Mouse (Mus musculus) forebrain, embryonic 14.5 days (tissue): ENCODE results near the gene Med12l. TPM values are rescaled to one million over a fixed set of nuclear protein-coding genes. Genes with fewer than 3 reads are reported as not detected.

ENCODE experiments used
- ATAC-seq: fragments of 200-750 bp; cut with Nextera tagmentation; 2 replicates; pipeline ENCODE4 v1.8.0; 2017; ENCODE audit warnings: mild to moderate bottlenecking, moderate library complexity
- DNase-seq: peaks from one replicate; pipeline ENCODE4 v3.0.0-alpha.2; 2015; ENCODE audit warnings: low spot score
- H3K27ac ChIP-seq: fragments of 300-500 bp; sonication (generic); 2 replicates; pipeline ENCODE4 v1.5.1; 2014; ENCODE audit warnings: low read depth, mild to moderate bottlenecking, control low read depth, low read length, moderate library complexity
- H3K27me3 ChIP-seq: fragments of 300-500 bp; sonication (generic); replicated peaks from 2 replicates; pipeline ENCODE4 v1.6.1; 2014; ENCODE audit warnings: low read length, control low read depth, mixed read lengths; ENCODE audit not compliant: control insufficient read depth, insufficient read depth
- H3K36me3 ChIP-seq: fragments of 300-500 bp; sonication (generic); 2 replicates; pipeline ENCODE4 v1.6.1; 2014; ENCODE audit warnings: low read length, control low read depth; ENCODE audit not compliant: control insufficient read depth, insufficient read depth
- H3K4me1 ChIP-seq: fragments of 300-500 bp; sonication (generic); 2 replicates; pipeline ENCODE4 v1.6.1; 2014; ENCODE audit warnings: antibody characterized with exemption, low read length, control low read depth; ENCODE audit not compliant: control insufficient read depth, insufficient read depth
- H3K4me2 ChIP-seq: fragments of 300-500 bp; sonication (generic); 2 replicates; pipeline ENCODE4 v1.6.1; 2014; ENCODE audit warnings: mild to moderate bottlenecking, control low read depth, low read length
- H3K4me3 ChIP-seq: fragments of 300-500 bp; sonication (generic); 2 replicates; pipeline ENCODE4 v1.5.1; 2014; ENCODE audit warnings: low read depth, low read length, control low read depth
- H3K9ac ChIP-seq: fragments of 300-500 bp; sonication (generic); 2 replicates; pipeline ENCODE4 v1.6.1; 2014; ENCODE audit warnings: mild to moderate bottlenecking, low read length, control low read depth, moderate library complexity
- H3K9me3 ChIP-seq: fragments of 300-500 bp; sonication (generic); replicated peaks from 2 replicates; pipeline ENCODE4 v1.6.1; 2016; ENCODE audit warnings: low read length, control low read depth, mixed read lengths; ENCODE audit not compliant: control insufficient read depth
- WGBS: fragments of 180-500 bp; shearing (Covaris S2); extraction: QIAGEN DNeasy Blood & Tissue Kit; methylation state at CpG from one replicate; pipeline ENCODE4 v1.1.7; 2014; 5-methylcytosine and 5-hydroxymethylcytosine counted together
- polyA plus RNA-seq: library from polyadenylated mRNA; unstranded; fragments of >200 nt; fragmentation: Nextera tagmentation; extraction: Ambion mirVana; gene quantifications from 2 replicates; pipeline ENCODE4 v1.2.1, GENCODE M21; 2014

Gene Med12l
- polyA plus RNA-seq, 1 experiment from 2014 or later: 2.3 TPM

- DNase-seq (no peak), ATAC-seq (no peak)
- Histone ChIP-seq H3K4me2 (no peak overlapping the region), H3K36me3 (no peaks in the 10 kb centered on the region), H3K9me3 (no peaks in the 10 kb centered on the region), H3K4me1 (no peaks in the 10 kb centered on the region), H3K27me3 (no peaks in the 10 kb centered on the region), H3K4me3 (no peak overlapping the region), H3K27ac (no peak overlapping the region), H3K9ac (no peak overlapping the region)
- 94% methylated on average over 5 of the region's 5 CpGs for WGBS
These were observed 291.0 kb downstream of the Med12l start for GRCm38 (mm10) chr3:59296563-59297130.

- no peaks in the 10 kb centered on the region for H3K4me1 ChIP-seq
- 89% methylated on average over 16 of the region's 16 CpGs for WGBS
- no peak for DNase-seq
- no peaks in the 10 kb centered on the region for H3K9me3 ChIP-seq
- no peak overlapping the region for H3K9ac ChIP-seq
- H3K27ac ChIP-seq: no peak overlapping the region
- H3K27me3 ChIP-seq: no peaks in the 10 kb centered on the region
- H3K4me2 ChIP-seq: no peak overlapping the region
- H3K4me3 ChIP-seq: no peak overlapping the region
- no peak for ATAC-seq
- H3K36me3 ChIP-seq: no peaks in the 10 kb centered on the region
These were observed 292.0 kb downstream of the Med12l start for GRCm38 (mm10) chr3:59297653-59298052.

GRCm38 (mm10) chr3:59304944-59305343 is 299.3 kb downstream of the Med12l start:
- Histone ChIP-seq H3K27me3 (no peaks in the 10 kb centered on the region), H3K9me3 (no peaks in the 10 kb centered on the region), H3K36me3 (no peaks in the 10 kb centered on the region), H3K4me2 (no peak overlapping the region), H3K27ac (no peak overlapping the region), H3K4me1 (no peaks in the 10 kb centered on the region), H3K9ac (no peak overlapping the region), H3K4me3 (no peak overlapping the region)
- WGBS: 96% methylated on average over 5 of the region's 5 CpGs
- DNase-seq (no peak), ATAC-seq (no peak)

GRCm38 (mm10) chr3:59305518-59305917 is 299.9 kb downstream of the Med12l start:
- H3K4me3 ChIP-seq: no peak overlapping the region
- WGBS: 95% methylated on average over 2 of the region's 2 CpGs
- H3K9ac ChIP-seq: no peak overlapping the region
- no peak overlapping the region for H3K27ac ChIP-seq
- H3K4me2 ChIP-seq: no peak overlapping the region
- no peaks in the 10 kb centered on the region for H3K9me3 ChIP-seq
- no peaks in the 10 kb centered on the region for H3K4me1 ChIP-seq
- ATAC-seq (no peak), DNase-seq (no peak)
- no peaks in the 10 kb centered on the region for H3K27me3 ChIP-seq
- H3K36me3 ChIP-seq: no peaks in the 10 kb centered on the region

- no peak overlapping the region for H3K27ac ChIP-seq
- no peak overlapping the region for H3K9ac ChIP-seq
- H3K36me3 ChIP-seq: 0 out of 2 replicates have a peak, but pooled peaks cover 2% of the 10 kb centered on the region
- 90% methylated on average over 10 of the region's 10 CpGs for WGBS
- DNase-seq (no peak), ATAC-seq (no peak)
- no peaks in the 10 kb centered on the region for H3K4me1 ChIP-seq
- H3K4me2 ChIP-seq: no peak overlapping the region
- no peak overlapping the region for H3K4me3 ChIP-seq
- H3K27me3 ChIP-seq: no peaks in the 10 kb centered on the region
- no peaks in the 10 kb centered on the region for H3K9me3 ChIP-seq
These were observed 307.0 kb downstream of the Med12l start for GRCm38 (mm10) chr3:59312610-59313009.

GRCm38 (mm10) chr3:59316077-59316476 is 310.5 kb downstream of the Med12l start:
- no peak overlapping the region for H3K27ac ChIP-seq
- WGBS: 85% methylated on average over 7 of the region's 7 CpGs
- H3K4me1 ChIP-seq: no peaks in the 10 kb centered on the region
- no peaks in the 10 kb centered on the region for H3K9me3 ChIP-seq
- H3K4me2 ChIP-seq: no peak overlapping the region
- ATAC-seq (no peak), DNase-seq (no peak)
- no peak overlapping the region for H3K4me3 ChIP-seq
- no peaks in the 10 kb centered on the region for H3K27me3 ChIP-seq
- H3K36me3 ChIP-seq: 0 out of 2 replicates have a peak, but pooled peaks cover 2% of the 10 kb centered on the region
- no peak overlapping the region for H3K9ac ChIP-seq

- no peaks in the 10 kb centered on the region for H3K27me3 ChIP-seq
- H3K4me1 ChIP-seq: no peaks in the 10 kb centered on the region
- no peaks in the 10 kb centered on the region for H3K9me3 ChIP-seq
- ATAC-seq: peak; percentile 75
- H3K9ac ChIP-seq: no peak overlapping the region
- 0 out of 2 replicates have a peak, but pooled peaks cover 2% of the 10 kb centered on the region for H3K36me3 ChIP-seq
- 51% methylated on average over 7 of the region's 7 CpGs for WGBS
- no peak overlapping the region for H3K4me2 ChIP-seq
- H3K4me3 ChIP-seq: no peak overlapping the region
- H3K27ac ChIP-seq: no peak overlapping the region
- peak; percentile 72 for DNase-seq
These were observed 315.8 kb downstream of the Med12l start for GRCm38 (mm10) chr3:59321278-59321876.

- Histone ChIP-seq H3K4me1 (no peaks in the 10 kb centered on the region), H3K4me3 (no peak overlapping the region), H3K9ac (no peak overlapping the region), H3K27ac (no peak overlapping the region), H3K36me3 (no peaks in the 10 kb centered on the region), H3K9me3 (no peaks in the 10 kb centered on the region), H3K27me3 (no peaks in the 10 kb centered on the region), H3K4me2 (no peak overlapping the region)
- whole genome bisulfite sequencing: 91% methylated on average over 2 of the region's 2 CpGs
- DNase-seq: no peak
- no peak for ATAC-seq
These were observed 322.9 kb downstream of the Med12l start for GRCm38 (mm10) chr3:59328526-59328925.

- Histone ChIP-seq H3K4me1 (no peaks in the 10 kb centered on the region; the same call in 1 of the 2 replicates), H3K4me2 (no peak overlapping the region), H3K27ac (no peak overlapping the region), H3K9me3 (no peaks in the 10 kb centered on the region), H3K27me3 (no peaks in the 10 kb centered on the region), H3K4me3 (no peak overlapping the region), H3K9ac (no peak overlapping the region), H3K36me3 (no peaks in the 10 kb centered on the region)
- no peak for ATAC-seq
- no peak for DNase-seq
- 80% methylated on average over 11 of the region's 11 CpGs for WGBS
These were observed 336.2 kb downstream of the Med12l start for GRCm38 (mm10) chr3:59341647-59342427.
